In the genomic region with DNA sequence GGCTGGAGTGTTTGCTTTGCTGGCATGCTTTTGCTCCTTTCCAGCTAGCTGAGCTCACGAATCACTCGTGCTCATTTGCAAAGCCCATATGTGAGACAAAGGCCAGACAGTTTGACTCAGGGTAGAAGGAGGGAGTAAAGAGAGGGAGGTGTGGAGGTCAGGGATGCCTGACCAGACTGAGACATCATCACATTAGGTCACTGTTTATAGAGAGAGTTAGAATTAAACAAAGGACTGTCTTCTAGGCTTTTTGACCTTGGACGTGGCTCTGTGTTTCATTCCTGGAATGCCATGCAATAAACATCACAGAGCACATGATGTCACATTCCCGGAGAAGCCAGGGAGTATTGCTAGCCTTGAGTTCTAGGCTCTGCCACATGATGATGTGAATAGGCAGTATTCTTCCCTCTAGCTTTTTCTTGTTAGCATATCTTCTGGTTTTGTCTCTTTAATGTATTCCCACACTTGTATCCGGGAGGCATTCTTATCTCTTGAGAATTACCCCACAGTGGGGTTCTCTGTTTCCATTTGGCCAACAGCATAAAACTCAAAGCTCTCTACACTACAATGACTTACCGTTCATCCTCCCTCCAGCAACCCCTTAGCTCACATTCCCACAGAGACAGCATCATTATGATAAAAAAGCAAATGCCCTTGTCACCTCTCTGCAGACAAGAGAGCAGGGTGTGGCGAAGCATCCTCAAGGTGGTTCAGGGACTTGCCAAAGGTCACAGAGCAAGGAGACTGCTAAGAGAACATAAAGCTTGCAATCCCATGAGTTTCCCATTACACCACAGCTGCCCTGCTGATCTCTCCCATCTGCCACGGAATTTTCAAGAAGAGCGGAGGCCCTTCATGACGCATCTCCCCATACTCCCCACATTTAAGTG, we compare ENCODE assay signal across 10 mouse cellular contexts.
DNase-seq lines count a peak whose midpoint lies in the region; ATAC-seq and TF ChIP-seq lines count a peak whose summit lies in the region.
"Had no signal": no experiment of that assay in that cellular context is flagged by ENCODE, and none has a peak within 500 bp of the region (broad histone marks: within the 10 kb centered on the region; RNA-seq: fewer than 3 reads in every experiment).

No protein-coding gene starts in this region.

- H3K27me3 ChIP-seq in heart, postnatal 0 days (ENCODE audit: control insufficient read depth, insufficient read depth, low read length), result no peaks in the 10 kb centered on the region
- H3K27me3 ChIP-seq: hindbrain, embryonic 15.5 days had no signal

- no peak for TF ChIP-seq CTCF in heart, postnatal 0 days (IDR thresholded peaks at IDR 0.05; ENCODE audit: low read depth)
- no peak for TF ChIP-seq CTCF in brain, embryonic 14.5 days (IDR thresholded peaks at IDR 0.05; ENCODE audit: borderline replicate concordance, extremely low read depth, insufficient read depth, insufficient read length)

- no peaks in the 10 kb centered on the region for H3K9me3 ChIP-seq in heart, postnatal 0 days (replicated peaks; ENCODE audit: control insufficient read depth, low read length)
- H3K9me3 ChIP-seq: G1E; hindbrain, embryonic 15.5 days had no signal

- H3K9ac ChIP-seq in heart, postnatal 0 days (replicated peaks; ENCODE audit: low read depth, low read length), result no peak overlapping the region
- H3K9ac ChIP-seq: hindbrain, embryonic 15.5 days had no signal

- no peak overlapping the region for H3K4me2 ChIP-seq in heart, postnatal 0 days (ENCODE audit: low read depth, low read length)
- H3K4me2 ChIP-seq: hindbrain, embryonic 15.5 days had no signal

- peak; percentile 85 for ATAC-seq in heart, postnatal 0 days (ENCODE audit: insufficient read depth, low read depth)

- peaks cover 11% of the 10 kb centered on the region; the same call in 1 of the 2 replicates for H3K4me1 ChIP-seq in heart, postnatal 0 days (ENCODE audit: control insufficient read depth, insufficient read depth)
- H3K4me1 ChIP-seq: hindbrain, embryonic 15.5 days had no signal

- peak; percentile 76 for DNase-seq in heart, postnatal 0 days (ENCODE audit: low spot score)
- DNase-seq in heart, adult 18-20 months, result no peak
- peak; percentile 93 for DNase-seq in R1 (ENCODE audit: low read depth, low spot score)
- peak; percentile 22 for DNase-seq in brain, embryonic 14.5 days (ENCODE audit: low read depth)
- peak; percentile 63 for DNase-seq in lung, postnatal 36 days
- no peak for DNase-seq in cerebellum, adult 11-12 months
- no peak for DNase-seq in MN1 (ENCODE audit: low spot score)
- DNase-seq: gastrocnemius, adult 2 months had no signal

- H3K36me3 ChIP-seq in heart, postnatal 0 days (replicated peaks; ENCODE audit: control insufficient read depth, insufficient read depth, low read length), result no peaks in the 10 kb centered on the region
- H3K36me3 ChIP-seq: G1E; hindbrain, embryonic 15.5 days had no signal

- TF ChIP-seq EP300 in heart, postnatal 0 days (IDR thresholded peaks at IDR 0.05; ENCODE audit: low read depth), result no peak

- no peak overlapping the region for H3K4me3 ChIP-seq in heart, postnatal 0 days (ENCODE audit: low read depth, low read length)
- H3K4me3 ChIP-seq: gastrocnemius, adult 2 months; hindbrain, embryonic 15.5 days had no signal

- WGBS in heart, postnatal 0 days, result 49% methylated on average over 10 of the region's 10 CpGs

- TF ChIP-seq POLR2A in brain, embryonic 14.5 days (IDR thresholded peaks at IDR 0.05; ENCODE audit: borderline replicate concordance, extremely low read depth, insufficient read depth, insufficient read length, poor library complexity, severe bottlenecking), result no peak

- peak overlapping the region; percentile 61 for H3K27ac ChIP-seq in heart, postnatal 0 days (ENCODE audit: low read depth)
- H3K27ac ChIP-seq: gastrocnemius, adult 2 months; hindbrain, embryonic 15.5 days had no signal

Comparison
In these comparisons a context has a peak if more than half of its experiments do, and no peak if none do; other contexts are left out.
1. DNase-seq: peak in heart, postnatal 0 days (single experiment), R1 (single experiment), brain, embryonic 14.5 days (single experiment) and lung, postnatal 36 days (single experiment); none in heart, adult 18-20 months (0 of 2), cerebellum, adult 11-12 months (single experiment) and MN1 (single experiment).